Mouse (Mus musculus) stomach, postnatal 0 days (tissue): ENCODE data around the gene Sytl2. TPM values are rescaled to one million over a fixed set of nuclear protein-coding genes. Genes with fewer than 3 reads are reported as not detected.

Source experiments
- ATAC-seq: fragments of 200-750 bp; cut with Nextera tagmentation; 2 replicates; pipeline ENCODE4 v1.8.0; 2017; ENCODE audit not compliant: low FRiP score, low TSS enrichment
- DNase-seq: peaks from one replicate; pipeline ENCODE4 v3.0.0-alpha.2; 2016; ENCODE audit warnings: low spot score
- H3K27ac ChIP-seq: fragments of 300-500 bp; sonication (generic); replicated peaks from 2 replicates; pipeline ENCODE4 v1.5.1; 2014; ENCODE audit warnings: mild to moderate bottlenecking, control low read depth
- H3K27me3 ChIP-seq: fragments of 300-500 bp; sonication (generic); 2 replicates; pipeline ENCODE4 v1.6.1; 2014; ENCODE audit warnings: low read length; ENCODE audit not compliant: control insufficient read depth, insufficient read depth
- H3K36me3 ChIP-seq: fragments of 300-500 bp; sonication (generic); 2 replicates; pipeline ENCODE4 v1.6.1; 2014; ENCODE audit warnings: low read length, mixed read lengths; ENCODE audit not compliant: control insufficient read depth, insufficient read depth
- H3K4me1 ChIP-seq: fragments of 300-500 bp; sonication (generic); replicated peaks from 2 replicates; pipeline ENCODE4 v1.6.1; 2014; ENCODE audit warnings: antibody characterized with exemption; ENCODE audit not compliant: control insufficient read depth, insufficient read depth
- H3K4me2 ChIP-seq: fragments of 300-500 bp; sonication (generic); replicated peaks from 2 replicates; pipeline ENCODE4 v1.6.1; 2014; ENCODE audit warnings: low read depth, mild to moderate bottlenecking, control low read depth, moderate library complexity
- H3K4me3 ChIP-seq: fragments of 300-500 bp; sonication (generic); 2 replicates; pipeline ENCODE4 v1.5.1; 2014; ENCODE audit warnings: low read depth, low read length, control low read depth
- H3K9ac ChIP-seq: fragments of 300-500 bp; sonication (generic); 2 replicates; pipeline ENCODE4 v1.6.1; 2014; ENCODE audit warnings: mild to moderate bottlenecking, low read length, control low read depth, mixed read lengths
- H3K9me3 ChIP-seq: fragments of 300-500 bp; sonication (generic); 2 replicates; pipeline ENCODE4 v1.6.1; 2016; ENCODE audit warnings: low read length; ENCODE audit not compliant: control insufficient read depth
- CTCF ChIP-seq: IDR thresholded peaks from 2 replicates; pipeline ENCODE4 v1.5.1; 2016; ENCODE audit warnings: antibody characterized with exemption, low read depth, mild to moderate bottlenecking, moderate library complexity
- EP300 ChIP-seq: optimal IDR thresholded peaks from 2 replicates; pipeline ENCODE3; 2016; ENCODE audit warnings: antibody characterized with exemption
- WGBS: fragments of 180-500 bp; shearing (Covaris S2); extraction: QIAGEN DNeasy Blood & Tissue Kit; methylation state at CpG from one replicate; pipeline ENCODE4 v1.1.7; 2014; 5-methylcytosine and 5-hydroxymethylcytosine counted together
- polyA plus RNA-seq: library from polyadenylated mRNA; unstranded; fragments of >200 nt; fragmentation: Nextera tagmentation; extraction: Ambion mirVana; gene quantifications from 2 replicates; pipeline ENCODE4 v1.2.1, GENCODE M21; 2015

Sytl2 gene
- polyA plus RNA-seq, 1 experiment from 2014 or later, result 32.3 TPM

DNA sequence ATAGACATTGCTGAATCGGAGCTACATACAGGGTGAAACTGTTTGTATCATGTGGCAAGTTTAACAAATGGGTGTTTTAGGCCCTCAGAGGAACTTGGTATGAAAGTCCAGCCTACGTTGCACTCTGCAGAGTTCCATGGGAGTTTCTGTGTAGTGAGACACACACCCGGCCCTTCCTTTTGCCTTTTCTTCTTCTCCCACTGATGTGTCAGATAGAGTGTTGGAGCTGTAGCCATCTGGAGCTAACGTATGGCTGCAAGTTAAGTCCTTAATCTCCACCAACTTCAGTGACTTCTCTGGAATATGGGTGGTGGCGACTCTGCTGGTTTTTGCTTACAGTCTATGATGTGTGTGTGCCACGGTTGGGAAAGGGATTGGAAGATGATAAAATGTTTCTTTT, 32.3 kb downstream of the Sytl2 start:
- H3K9ac ChIP-seq, result no peak overlapping the region
- no peak for DNase-seq
- no peaks in the 10 kb centered on the region for H3K9me3 ChIP-seq
- no peak overlapping the region for H3K4me2 ChIP-seq
- ATAC-seq, result no peak
- no peak for TF ChIP-seq EP300
- TF ChIP-seq CTCF, result no peak
- H3K4me1 ChIP-seq, result no peaks in the 10 kb centered on the region
- H3K4me3 ChIP-seq, result no peak overlapping the region
- H3K27ac ChIP-seq, result no peak overlapping the region
- H3K27me3 ChIP-seq, result no peaks in the 10 kb centered on the region
- H3K36me3 ChIP-seq, result no peaks in the 10 kb centered on the region
- 64% methylated on average over 6 of the region's 6 CpGs for WGBS

DNA sequence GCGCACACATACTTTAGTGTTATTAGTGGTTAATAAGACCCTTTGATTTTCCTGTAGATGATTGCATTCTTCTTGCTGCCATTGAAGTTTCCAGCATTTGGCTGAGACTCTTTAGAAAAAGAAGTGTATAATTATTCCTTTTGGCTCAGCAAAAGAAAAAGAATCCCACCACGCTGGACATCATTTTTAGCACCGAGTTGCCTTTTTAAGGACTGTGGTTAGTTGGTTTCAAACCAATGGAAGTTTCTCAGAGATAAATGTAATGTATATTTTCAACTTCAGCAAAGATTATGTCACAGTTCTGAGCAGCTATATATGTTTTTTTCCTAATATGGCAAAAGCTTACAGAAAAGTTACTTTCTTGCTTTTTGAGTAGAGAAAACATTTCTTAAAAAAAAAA, 32.8 kb downstream of the Sytl2 start:
- H3K4me1 ChIP-seq, result no peaks in the 10 kb centered on the region
- ATAC-seq (no peak), DNase-seq (no peak)
- no peak overlapping the region for H3K4me2 ChIP-seq
- TF ChIP-seq CTCF, result no peak
- TF ChIP-seq EP300, result no peak
- H3K9me3 ChIP-seq, result no peaks in the 10 kb centered on the region
- H3K27ac ChIP-seq, result no peak overlapping the region
- H3K9ac ChIP-seq, result no peak overlapping the region
- H3K36me3 ChIP-seq, result no peaks in the 10 kb centered on the region
- H3K4me3 ChIP-seq, result no peak overlapping the region
- H3K27me3 ChIP-seq, result no peaks in the 10 kb centered on the region
- WGBS, result 85% methylated on average over 3 of the region's 3 CpGs

DNA sequence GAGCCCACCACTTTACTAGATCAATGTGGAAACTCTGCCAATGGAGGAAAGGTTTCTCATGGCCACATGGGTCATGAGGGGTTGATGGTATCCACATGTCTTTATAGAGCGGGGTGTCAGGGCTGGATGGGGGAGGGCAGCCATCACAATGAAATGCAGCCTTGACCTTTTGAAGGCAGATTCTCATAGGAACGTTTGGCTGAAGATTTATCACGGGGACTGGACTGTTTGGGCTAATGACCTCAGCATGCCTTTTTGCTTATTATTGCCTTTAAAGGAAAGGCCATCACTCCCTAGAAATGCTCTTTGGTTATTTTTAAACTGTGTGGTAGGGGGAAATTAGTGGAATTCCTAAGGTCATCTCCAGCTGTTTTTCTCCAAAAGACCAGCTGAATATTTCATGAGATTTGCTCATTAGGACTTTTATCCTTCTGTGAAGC, 33.7 kb downstream of the Sytl2 start:
- WGBS, result 40% methylated on average over 3 of the region's 3 CpGs

DNA sequence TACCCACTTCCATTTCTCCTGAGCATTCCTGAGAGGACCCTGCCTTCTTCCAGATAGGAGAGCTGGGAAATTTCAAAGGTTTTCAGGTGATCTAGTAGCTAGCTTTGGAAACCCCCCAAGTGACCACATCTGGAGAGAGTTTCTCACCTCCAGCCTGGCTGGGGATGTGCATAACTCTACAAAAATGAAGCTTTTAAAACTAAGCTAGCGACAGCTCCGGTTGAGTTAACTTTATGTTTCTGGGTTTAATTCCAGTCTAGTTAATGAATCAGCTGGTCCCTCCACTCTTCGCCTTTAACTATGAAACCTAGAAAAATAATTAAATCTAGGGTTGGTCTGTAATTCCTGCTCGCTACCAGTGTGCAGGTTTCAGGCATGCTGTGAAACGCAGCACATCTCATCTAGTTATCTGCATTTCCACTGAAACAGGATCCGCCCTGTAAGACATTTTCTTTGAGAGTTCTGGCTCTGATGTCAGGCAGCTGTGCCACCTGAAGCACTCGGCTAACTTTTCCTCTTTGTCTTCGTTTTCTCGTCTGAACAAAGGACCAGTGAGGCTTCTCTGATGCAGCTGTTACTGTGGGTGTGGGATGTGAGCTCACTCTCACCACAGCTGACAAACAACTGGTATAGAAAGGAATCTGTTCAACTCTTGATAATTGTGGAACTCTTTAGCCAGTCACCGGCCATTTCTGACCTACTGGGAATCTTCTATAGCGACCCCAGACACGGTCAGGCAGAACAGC, 39.3 kb downstream of the Sytl2 start:
- no peak overlapping the region for H3K4me2 ChIP-seq
- WGBS, result 54% methylated on average over 12 of the region's 12 CpGs
- H3K4me3 ChIP-seq, result no peak overlapping the region
- H3K27ac ChIP-seq, result no peak overlapping the region
- no peaks in the 10 kb centered on the region for H3K4me1 ChIP-seq
- no peaks in the 10 kb centered on the region for H3K36me3 ChIP-seq
- H3K27me3 ChIP-seq, result no peaks in the 10 kb centered on the region
- ATAC-seq (no peak), DNase-seq (no peak)
- TF ChIP-seq CTCF (no peak), EP300 (no peak)
- no peaks in the 10 kb centered on the region for H3K9me3 ChIP-seq
- no peak overlapping the region for H3K9ac ChIP-seq

More for the DNA sequence above, 33.7 kb downstream of the Sytl2 start:
- Histone ChIP-seq H3K27me3 (no peaks in the 10 kb centered on the region), H3K4me3 (no peak overlapping the region), H3K36me3 (no peaks in the 10 kb centered on the region), H3K9me3 (no peaks in the 10 kb centered on the region), H3K27ac (peak overlapping the region; percentile 30), H3K9ac (no peak overlapping the region), H3K4me1 (no peaks in the 10 kb centered on the region), H3K4me2 (no peak overlapping the region)
- no peak for TF ChIP-seq CTCF
- no peak for TF ChIP-seq EP300
- DNase-seq (no peak), ATAC-seq (peak; percentile 33; the same call in 1 of the 2 replicates)

- no peak overlapping the region for H3K4me2 ChIP-seq
- no peak overlapping the region for H3K27ac ChIP-seq
- no peaks in the 10 kb centered on the region for H3K27me3 ChIP-seq
- ATAC-seq (no peak), DNase-seq (no peak)
- 82% methylated on average over 3 of the region's 3 CpGs for WGBS
- TF ChIP-seq CTCF (no peak), EP300 (no peak)
- no peak overlapping the region for H3K4me3 ChIP-seq
- H3K4me1 ChIP-seq, result no peaks in the 10 kb centered on the region
- no peak overlapping the region for H3K9ac ChIP-seq
- H3K36me3 ChIP-seq, result no peaks in the 10 kb centered on the region
- H3K9me3 ChIP-seq, result no peaks in the 10 kb centered on the region
These were observed 42.9 kb downstream of the Sytl2 start for GRCm38 (mm10) chr7:90344903-90345302.

- ATAC-seq (no peak), DNase-seq (no peak)
- Histone ChIP-seq H3K27me3 (no peaks in the 10 kb centered on the region), H3K9me3 (no peaks in the 10 kb centered on the region), H3K27ac (no peak overlapping the region), H3K36me3 (no peaks in the 10 kb centered on the region), H3K4me1 (no peaks in the 10 kb centered on the region), H3K9ac (no peak overlapping the region), H3K4me2 (no peak overlapping the region), H3K4me3 (no peak overlapping the region)
- TF ChIP-seq EP300 (peak; percentile 74), CTCF (no peak)
- 54% methylated on average over 5 of the region's 5 CpGs for WGBS
These were observed 45.9 kb downstream of the Sytl2 start for GRCm38 (mm10) chr7:90347779-90348437.
